Mouse (Mus musculus) Patski (cell line): ENCODE data around the gene Bcl2l1. TPM values are rescaled to one million over a fixed set of nuclear protein-coding genes. Genes with fewer than 3 reads are reported as not detected.

Source experiments
- ATAC-seq: fragments of 100-300 bp; one replicate; pipeline ENCODE4 v1.8.0; 2021
- CTCF ChIA-PET: fragments of 350-600 bp; sonication (Branson Sonifier 250); formaldehyde crosslinking; loops from one replicate; lab custom pipeline; 2022; ENCODE audit warnings: inconsistent platforms; lab: Charles Lee
- POLR2A ChIA-PET: fragments of 350-600 bp; sonication (Branson Sonifier 250); formaldehyde crosslinking; loops from one replicate; lab custom pipeline; 2022; ENCODE audit warnings: antibody characterized with exemption, inconsistent platforms; lab: Charles Lee
- DNase-seq: peaks from one replicate; pipeline ENCODE4 v3.0.0-alpha.2; 2011; ENCODE audit warnings: low read depth, low spot score
- H3K27me3 ChIP-seq: fragments of 371-371 bp; one replicate; pipeline ENCODE4 v1.5.1; 2021
- CTCF ChIP-seq: fragments of 100-300 bp; IDR thresholded peaks from one replicate; pipeline ENCODE4 v1.5.1; 2021
- in situ Hi-C: fragments of 300-500 bp; cut with MboI; formaldehyde crosslinking; loops from 3 replicates; pipeline ENCODE4 v1.11.1; 2018; ENCODE audit warnings: low pct_unique_long_range_greater_than_20kb, mixed read lengths
- polyA plus RNA-seq: library from polyadenylated mRNA; unstranded; gene quantifications from one replicate; pipeline ENCODE4 v1.2.3, GENCODE M21; 2021

Gene Bcl2l1
- polyA plus RNA-seq, 1 experiment from 2014 or later = 133 TPM

DNA sequence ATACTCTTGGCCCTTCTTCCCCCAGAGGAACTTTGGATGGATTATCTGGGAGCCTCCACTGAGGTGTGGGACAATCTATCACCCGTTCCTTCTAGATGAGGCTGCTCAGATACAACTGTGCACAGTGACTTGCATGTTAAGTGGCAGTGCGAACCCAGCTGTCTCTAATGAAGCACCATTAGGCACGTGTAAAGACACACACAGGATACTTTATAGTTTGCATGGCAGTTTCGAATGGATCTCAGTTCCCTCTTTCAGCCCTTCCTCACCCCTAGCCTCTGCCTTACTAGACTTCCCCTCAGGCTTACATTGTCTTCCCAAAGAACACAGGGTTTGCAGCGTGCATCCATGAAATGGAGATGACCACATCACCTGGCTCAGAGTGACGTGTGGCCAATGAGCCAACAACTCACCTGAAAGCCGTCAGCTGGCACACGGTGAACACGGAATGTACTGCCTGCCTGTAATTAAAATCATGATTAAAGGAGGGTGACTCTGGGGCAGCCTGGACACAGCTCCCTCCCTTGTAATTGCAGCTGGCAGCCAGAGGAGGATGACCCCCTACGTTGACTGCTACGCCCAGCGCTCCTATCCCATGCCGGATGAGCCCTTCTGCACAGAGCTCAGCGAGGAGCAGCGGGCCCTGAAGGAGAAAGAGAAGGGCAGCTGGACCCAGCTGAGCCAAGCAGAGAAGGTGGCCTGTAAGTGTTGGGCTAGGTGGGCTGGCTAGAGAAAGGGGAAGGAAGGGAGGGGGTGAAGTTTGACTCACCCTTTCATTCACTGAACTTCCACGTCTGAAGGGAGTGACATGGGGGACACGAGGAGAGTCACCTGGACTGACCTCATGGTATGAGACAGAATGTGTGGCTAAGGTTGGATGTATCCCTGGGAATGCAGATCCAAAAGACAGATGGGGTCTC is 74.8 kb downstream of the Bcl2l1 start:
- in situ Hi-C loops = no loop called here
- DNase-seq = no peak
- H3K27me3 ChIP-seq = no peaks in the 10 kb centered on the region
- ChIA-PET POLR2A (interaction anchor here (0.9 kb wide), 1 partner anchor 9 kb away, joined by 3 read pairs; no protein-coding TSS in a partner anchor), CTCF (interaction anchor here (1.3 kb wide), 1 partner anchor 10 kb away, joined by 6 read pairs; no protein-coding TSS in a partner anchor)
- ATAC-seq = no peak
- TF ChIP-seq CTCF = no peak

DNA sequence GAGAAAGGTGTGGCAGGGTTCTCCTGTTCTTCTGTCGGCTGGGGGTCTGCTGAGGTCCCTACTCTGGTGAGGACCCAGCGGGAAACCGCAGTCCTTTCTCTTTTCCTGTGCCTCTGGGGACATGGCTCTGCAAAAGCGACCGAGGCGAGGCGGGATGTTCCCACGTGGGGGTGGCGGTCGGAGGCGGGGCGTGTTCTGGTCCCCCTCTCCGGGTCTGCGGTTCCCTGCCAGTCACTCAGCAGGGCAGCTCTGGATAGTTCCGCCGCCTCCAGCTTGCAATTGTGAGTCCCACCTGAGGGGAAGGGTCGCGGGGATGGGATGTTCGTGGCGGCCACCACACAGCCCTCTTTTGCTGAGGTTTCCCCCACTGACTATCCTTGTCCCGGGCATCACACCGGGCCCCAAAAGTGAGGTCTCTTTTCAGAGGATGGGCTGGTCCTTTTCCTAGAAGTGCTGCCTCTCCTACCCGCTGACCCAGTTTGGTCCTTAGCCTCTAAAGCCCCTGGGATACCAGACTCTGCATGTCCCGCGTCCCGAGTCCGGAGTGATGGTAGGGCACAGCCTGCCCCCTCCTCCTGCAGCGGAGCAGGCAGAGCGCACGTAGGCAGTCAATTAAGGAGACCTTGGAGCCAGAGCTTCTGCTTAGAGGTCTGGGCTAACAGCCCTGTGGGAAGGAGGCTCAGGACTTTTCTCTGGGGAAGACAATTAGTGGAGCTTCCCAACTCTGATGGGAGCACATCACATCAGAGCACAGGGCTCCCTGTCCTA is 77.4 kb downstream of the Bcl2l1 start, which contains the start of gene Cox4i2:
Gene Cox4i2, plus strand, starts transcription at position 230 of the 768 bp plus-strand sequence.
- in situ Hi-C loops = no loop called here
- DNase-seq = no peak
- H3K27me3 ChIP-seq = no peaks in the 10 kb centered on the region
- no peak for ATAC-seq
- ChIA-PET CTCF (no interaction called here), POLR2A (no interaction called here)
- no peak for TF ChIP-seq CTCF

DNA sequence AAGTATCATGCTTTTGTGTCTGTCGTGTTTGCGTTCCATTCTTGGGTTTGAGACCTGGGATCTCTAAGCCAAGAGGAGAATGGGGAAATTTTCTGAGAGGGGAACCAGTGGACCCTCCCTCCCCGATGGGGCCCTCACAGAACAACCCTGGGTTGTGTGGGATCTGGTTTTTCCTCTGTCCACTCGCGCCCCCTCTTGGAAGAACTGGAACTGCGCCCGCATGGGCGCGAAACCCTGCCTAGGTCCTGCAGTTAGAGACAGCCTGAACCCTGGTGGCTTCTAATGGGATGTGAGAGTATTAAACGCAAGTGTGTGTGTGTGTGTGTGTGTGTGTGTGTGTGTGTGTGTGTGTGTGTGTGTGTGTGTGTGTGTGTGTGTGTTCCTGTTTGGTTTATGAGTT is 89.1 kb downstream of the Bcl2l1 start:
- in situ Hi-C loops = loop anchor here (5.0 to 10.0 kb wide), 3 partner anchors 40 to 128 kb away; no protein-coding TSS in a partner anchor
- POLR2A ChIA-PET = interaction anchor here (1.2 kb wide), 2 partner anchors 78 to 88 kb away, joined by 3 to 4 read pairs; no protein-coding TSS in a partner anchor
- CTCF ChIA-PET = interaction anchor here (0.8 to 4.0 kb wide), 10 partner anchors 12 to 305 kb away, joined by 3 to 21 read pairs (median 3); no protein-coding TSS in a partner anchor

DNA sequence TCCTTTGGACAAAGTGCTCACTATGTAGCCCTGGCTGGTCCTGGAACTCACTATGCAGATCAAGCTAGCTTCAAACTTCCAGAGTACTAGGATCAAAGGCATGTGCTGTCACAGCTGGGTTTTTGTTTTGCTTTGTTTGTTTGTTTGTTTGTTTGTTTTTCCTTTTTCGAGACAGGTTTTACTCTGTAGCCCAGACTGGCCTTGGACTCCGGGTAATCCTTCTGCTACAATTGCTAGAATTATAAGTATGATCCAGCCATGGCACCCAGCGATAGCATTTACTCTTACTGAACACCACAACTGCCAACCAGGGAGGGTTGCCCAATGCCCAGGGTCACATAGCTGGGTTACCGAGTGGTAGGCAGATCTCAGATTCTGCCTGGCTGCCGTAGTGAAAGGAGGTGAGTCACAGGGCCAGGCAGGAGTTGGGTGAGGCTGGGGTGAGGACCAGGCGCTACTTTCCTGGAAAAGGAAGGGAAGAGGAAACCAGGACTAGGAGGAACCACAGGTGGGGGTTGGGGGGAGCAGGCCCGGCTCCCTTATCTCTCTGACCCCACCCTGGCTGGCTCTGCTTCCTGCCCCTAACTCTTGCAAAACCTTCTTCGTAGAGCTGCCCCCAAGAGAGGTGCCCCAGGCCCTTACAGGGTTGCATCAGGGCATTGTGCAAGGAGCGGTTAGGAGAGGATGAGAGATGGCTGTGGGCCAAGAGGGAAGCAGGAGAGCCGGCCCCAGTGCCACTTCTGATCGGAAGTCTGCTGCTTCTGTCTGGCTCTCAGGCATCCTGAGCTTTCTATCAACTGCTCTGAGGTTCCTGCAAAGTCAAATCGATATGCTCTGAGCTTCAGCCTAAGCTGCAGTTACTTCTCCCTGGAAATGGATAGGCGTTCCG is 90.1 kb downstream of the Bcl2l1 start:
- DNase-seq (no peak), ATAC-seq (peak; percentile 54)
- H3K27me3 ChIP-seq = no peaks in the 10 kb centered on the region
- in situ Hi-C loops = loop anchor here (5.0 to 10.0 kb wide), 3 partner anchors 39 to 127 kb away; no protein-coding TSS in a partner anchor
- CTCF ChIA-PET = interaction anchor here (0.8 to 4.0 kb wide), 10 partner anchors 11 to 304 kb away, joined by 3 to 21 read pairs (median 3); no protein-coding TSS in a partner anchor
- no peak for TF ChIP-seq CTCF
- POLR2A ChIA-PET = interaction anchor here (0.8 to 1.2 kb wide), 3 partner anchors 79 to 89 kb away, joined by 3 to 4 read pairs (median 4); no protein-coding TSS in a partner anchor

More for the DNA sequence above, 89.1 kb downstream of the Bcl2l1 start:
- TF ChIP-seq CTCF = no peak
- DNase-seq (no peak), ATAC-seq (no peak)
- H3K27me3 ChIP-seq = no peaks in the 10 kb centered on the region

DNA sequence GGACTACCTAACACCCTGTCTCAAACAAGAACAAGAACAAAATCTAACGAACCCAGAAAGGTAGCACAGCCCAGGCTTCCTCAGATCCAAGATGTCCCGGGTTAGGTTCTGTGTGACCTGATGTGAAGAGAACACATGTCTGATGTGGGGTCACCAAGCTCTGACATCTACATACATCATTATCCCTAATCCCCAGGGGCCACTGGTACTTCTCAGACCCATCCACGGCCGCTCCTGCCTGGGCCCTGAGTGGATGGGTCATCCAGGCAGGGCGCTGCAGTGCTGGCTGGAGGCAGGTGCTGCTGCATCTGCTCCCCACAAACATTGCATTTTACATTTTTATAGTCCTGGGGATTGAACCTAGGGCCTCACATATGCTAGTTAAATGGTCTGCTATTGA is 91.0 kb downstream of the Bcl2l1 start:
- TF ChIP-seq CTCF = no peak
- in situ Hi-C loops = loop anchor here (5.0 to 10.0 kb wide), 3 partner anchors 38 to 126 kb away; no protein-coding TSS in a partner anchor
- ChIA-PET POLR2A (interaction anchor here (0.6 to 1.0 kb wide), 2 partner anchors 66 to 90 kb away, joined by 3 to 6 read pairs; no protein-coding TSS in a partner anchor), CTCF (interaction anchor here (2.0 to 4.0 kb wide), 3 partner anchors 26 to 48 kb away, joined by 8 to 21 read pairs (median 14); no protein-coding TSS in a partner anchor)
- DNase-seq = no peak
- no peaks in the 10 kb centered on the region for H3K27me3 ChIP-seq
- ATAC-seq = no peak

DNA sequence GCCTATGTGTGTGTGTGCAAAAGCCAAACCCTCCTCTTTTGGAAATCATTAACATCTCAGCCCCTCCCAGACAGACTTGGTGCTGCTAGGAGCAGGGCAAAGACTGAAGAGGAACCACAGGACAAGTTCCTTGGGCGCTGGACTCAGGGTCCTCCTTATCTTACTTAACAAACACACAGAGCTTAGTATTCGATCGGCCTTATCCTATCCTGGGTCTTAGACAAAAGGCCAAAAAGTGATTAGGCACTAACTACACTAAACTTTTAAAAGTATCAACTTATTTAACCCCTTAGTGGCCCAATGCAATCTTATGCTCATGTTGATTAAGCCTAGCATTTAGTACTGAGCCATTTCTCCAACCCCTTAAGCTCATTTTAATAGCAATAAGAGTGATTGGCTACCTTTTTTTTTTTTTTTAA is 91.7 kb downstream of the Bcl2l1 start:
- in situ Hi-C loops = loop anchor here (5.0 to 10.0 kb wide), 4 partner anchors 38 to 167 kb away; no protein-coding TSS in a partner anchor
- peak; percentile 22 for ATAC-seq

DNA sequence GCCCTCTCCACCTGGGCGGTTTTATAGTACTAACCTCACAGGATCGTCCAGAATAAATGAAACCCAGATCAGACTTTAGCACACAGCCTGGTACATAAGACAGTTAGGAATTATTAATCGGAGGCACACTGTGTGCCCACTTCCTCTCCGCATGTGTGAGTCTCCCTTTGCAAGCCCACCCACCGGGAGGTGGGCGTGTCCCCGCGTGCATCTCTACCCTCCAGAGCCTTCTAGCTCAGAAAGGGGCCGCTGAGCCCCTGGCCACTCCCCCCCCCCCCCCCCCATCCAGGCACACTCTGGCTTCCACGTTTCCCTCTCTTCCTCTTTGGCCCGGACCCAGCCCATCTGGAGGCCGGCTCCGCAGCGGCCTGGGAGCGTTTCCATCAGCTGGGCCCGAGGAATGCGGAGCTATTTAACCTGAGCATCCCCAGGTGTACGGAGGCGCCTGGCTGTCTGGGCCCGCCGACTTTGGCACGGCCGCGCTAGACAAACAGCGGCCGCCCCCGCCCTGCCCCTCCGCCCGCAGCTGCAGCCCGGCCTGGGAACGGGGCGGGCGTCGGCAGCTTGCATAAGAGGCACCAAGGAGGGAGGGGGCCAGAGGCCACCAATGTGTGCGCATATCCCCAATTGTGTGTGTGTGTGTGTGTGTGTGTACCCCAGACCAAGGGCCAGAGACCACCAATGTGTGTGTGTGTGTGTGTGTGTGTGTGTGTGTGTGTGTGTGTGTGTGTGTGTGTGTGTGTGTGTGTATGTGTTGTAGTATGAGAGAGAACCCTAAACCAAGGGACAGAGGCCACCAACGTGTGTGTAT is 92.3 kb downstream of the Bcl2l1 start:
- DNase-seq = no peak
- CTCF ChIA-PET = interaction anchor here (0.8 to 4.0 kb wide), 5 partner anchors 28 to 90 kb away, joined by 3 to 21 read pairs (median 3); no protein-coding TSS in a partner anchor
- in situ Hi-C loops = loop anchor here (5.0 kb wide), 1 partner anchor 168 kb away; no protein-coding TSS in a partner anchor

More for the DNA sequence above, 91.7 kb downstream of the Bcl2l1 start:
- CTCF ChIA-PET = interaction anchor here (0.8 to 4.0 kb wide), 4 partner anchors 27 to 61 kb away, joined by 3 to 21 read pairs (median 6); no protein-coding TSS in a partner anchor
- TF ChIP-seq CTCF = no peak
- no peak for DNase-seq
- no peaks in the 10 kb centered on the region for H3K27me3 ChIP-seq
- POLR2A ChIA-PET = interaction anchor here (0.6 to 1.4 kb wide), 4 partner anchors 12 to 91 kb away, joined by 3 to 6 read pairs (median 4); no protein-coding TSS in a partner anchor

DNA sequence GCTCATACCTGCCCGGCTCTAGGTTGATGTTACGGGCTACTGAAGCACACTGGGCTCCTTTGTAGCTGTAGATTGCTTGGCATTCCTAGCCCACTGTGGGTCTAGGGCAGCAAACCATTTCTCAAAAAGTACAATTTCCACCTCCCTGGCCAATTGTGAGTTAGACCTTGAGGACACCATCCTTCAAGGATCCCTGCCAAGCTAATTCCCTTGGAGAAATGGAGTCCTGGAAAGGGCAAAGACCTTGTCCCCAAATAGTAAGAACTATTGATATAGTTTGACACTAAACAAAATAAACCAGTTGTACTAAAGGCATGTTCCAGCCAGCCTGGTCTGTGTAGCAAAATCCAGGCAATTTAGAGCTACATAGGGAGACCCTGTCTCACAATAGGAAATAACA is 93.2 kb downstream of the Bcl2l1 start:
- in situ Hi-C loops = loop anchor here (5.0 kb wide), 1 partner anchor 169 kb away; no protein-coding TSS in a partner anchor
- CTCF ChIA-PET = interaction anchor here (1.1 to 1.4 kb wide), 3 partner anchors 42 to 91 kb away, joined by 3 to 4 read pairs (median 3); no protein-coding TSS in a partner anchor
- ATAC-seq (no peak), DNase-seq (no peak)
- H3K27me3 ChIP-seq = no peaks in the 10 kb centered on the region
- POLR2A ChIA-PET = interaction anchor here (0.5 to 1.1 kb wide), 3 partner anchors 37 to 91 kb away, joined by 3 to 6 read pairs (median 3); no protein-coding TSS in a partner anchor
- TF ChIP-seq CTCF = no peak

More for the DNA sequence above, 92.3 kb downstream of the Bcl2l1 start:
- POLR2A ChIA-PET = interaction anchor here (0.5 to 1.4 kb wide), 4 partner anchors 13 to 65 kb away, joined by 3 to 4 read pairs (median 3); no protein-coding TSS in a partner anchor
- H3K27me3 ChIP-seq = no peaks in the 10 kb centered on the region
- ATAC-seq = peak; percentile 18
- no peak for TF ChIP-seq CTCF
